Mouse (Mus musculus) frontal cortex, adult (tissue): ENCODE results near the gene Matn1.

Experiments
- ATAC-seq: cut with Nextera tagmentation; 2 replicates; pipeline ENCODE4 v1.9.2; 2017; ENCODE audit warnings: mild to moderate bottlenecking, moderate library complexity, mixed read lengths; ENCODE audit not compliant: low TSS enrichment

Matn1 gene

GRCm38 (mm10) chr4:130917564-130917963 is 26.6 kb upstream of the Matn1 start:
- ATAC-seq: no peak

GRCm38 (mm10) chr4:130918805-130919749 is 25.1 kb upstream of the Matn1 start:
- no peak for ATAC-seq

GRCm38 (mm10) chr4:130919750-130920356 is 24.3 kb upstream of the Matn1 start:
- ATAC-seq: no peak

GRCm38 (mm10) chr4:130920951-130921693 is 23.1 kb upstream of the Matn1 start:
- ATAC-seq: no peak

- ATAC-seq: no peak
Observed at GRCm38 (mm10) chr4:130921986-130922385, 22.2 kb upstream of the Matn1 start.

- no peak for ATAC-seq
Observed at GRCm38 (mm10) chr4:130926274-130926673, 17.9 kb upstream of the Matn1 start.

- peak; percentile 80; the same call in 1 of the 2 replicates for ATAC-seq
Observed at GRCm38 (mm10) chr4:130927821-130928220, 16.4 kb upstream of the Matn1 start.

- ATAC-seq: no peak
Observed at GRCm38 (mm10) chr4:130942644-130943043, 1.5 kb upstream of the Matn1 start.

GRCm38 (mm10) chr4:130944779-130945178 is 594 bp downstream of the Matn1 start:
- ATAC-seq: no peak

- no peak for ATAC-seq
Observed at GRCm38 (mm10) chr4:130947094-130947647, 3.0 kb downstream of the Matn1 start.

- no peak for ATAC-seq
Observed at GRCm38 (mm10) chr4:130949821-130950384, 5.7 kb downstream of the Matn1 start.

- ATAC-seq: no peak
Observed at GRCm38 (mm10) chr4:130952531-130952930, 8.3 kb downstream of the Matn1 start.

GRCm38 (mm10) chr4:130957156-130957555 is 13.0 kb downstream of the Matn1 start:
- ATAC-seq: no peak

GRCm38 (mm10) chr4:130958812-130959211 is 14.6 kb downstream of the Matn1 start:
- no peak for ATAC-seq

GRCm38 (mm10) chr4:130959678-130960077 is 15.5 kb downstream of the Matn1 start:
- no peak for ATAC-seq

GRCm38 (mm10) chr4:130960118-130960734 is 16.0 kb downstream of the Matn1 start:
- peak; percentile 69; the same call in 1 of the 2 replicates for ATAC-seq

- no peak for ATAC-seq
Observed at GRCm38 (mm10) chr4:130971278-130971677, 27.1 kb downstream of the Matn1 start.

GRCm38 (mm10) chr4:130972421-130972829 is 28.2 kb downstream of the Matn1 start:
- ATAC-seq: no peak

GRCm38 (mm10) chr4:130973332-130974263 is 29.4 kb downstream of the Matn1 start:
- ATAC-seq: no peak; the same call in 1 of the 2 replicates

GRCm38 (mm10) chr4:130978981-130979380 is 34.8 kb downstream of the Matn1 start:
- ATAC-seq: no peak
